Mouse (Mus musculus) intestine, embryonic 16.5 days (tissue): Measurements from ENCODE around the gene Cabin1. TPM values are rescaled to one million over a fixed set of nuclear protein-coding genes. Genes with fewer than 3 reads are reported as not detected.

Source experiments
- ATAC-seq: fragments of 200-750 bp; cut with Nextera tagmentation; 2 replicates; pipeline ENCODE4 v1.8.0; 2017; ENCODE audit warnings: moderate TSS enrichment, moderate library complexity
- H3K27ac ChIP-seq: fragments of 300-500 bp; sonication (generic); 2 replicates; pipeline ENCODE4 v1.5.1; 2014; ENCODE audit warnings: mild to moderate bottlenecking, low read length
- H3K27me3 ChIP-seq: fragments of 300-500 bp; sonication (generic); replicated peaks from 2 replicates; pipeline ENCODE4 v1.6.1; 2014; ENCODE audit warnings: low read length, control low read depth, mixed read lengths; ENCODE audit not compliant: control insufficient read depth, insufficient read depth
- H3K36me3 ChIP-seq: fragments of 300-500 bp; sonication (generic); 2 replicates; pipeline ENCODE4 v1.6.1; 2014; ENCODE audit warnings: low read length, control low read depth; ENCODE audit not compliant: control insufficient read depth, insufficient read depth
- H3K4me1 ChIP-seq: fragments of 300-500 bp; sonication (generic); 2 replicates; pipeline ENCODE4 v1.6.1; 2014; ENCODE audit warnings: low read length, control low read depth, mixed read lengths; ENCODE audit not compliant: control insufficient read depth, insufficient read depth
- H3K4me2 ChIP-seq: fragments of 300-500 bp; sonication (generic); 2 replicates; pipeline ENCODE4 v1.6.1; 2014; ENCODE audit warnings: low read depth, low read length, control low read depth
- H3K4me3 ChIP-seq: fragments of 300-500 bp; sonication (generic); 2 replicates; pipeline ENCODE4 v1.5.1; 2014; ENCODE audit warnings: mild to moderate bottlenecking, low read length
- H3K9ac ChIP-seq: fragments of 300-500 bp; sonication (generic); 2 replicates; pipeline ENCODE4 v1.6.1; 2014; ENCODE audit warnings: low read depth, low read length
- H3K9me3 ChIP-seq: fragments of 300-500 bp; sonication (generic); 2 replicates; pipeline ENCODE4 v1.6.1; 2016; ENCODE audit warnings: low read length, control low read depth; ENCODE audit not compliant: control insufficient read depth
- WGBS: fragments of 180-500 bp; shearing (Covaris S2); extraction: QIAGEN DNeasy Blood & Tissue Kit; methylation state at CpG from one replicate; pipeline ENCODE4 v1.1.7; 2014; 5-methylcytosine and 5-hydroxymethylcytosine counted together
- polyA plus RNA-seq: library from polyadenylated mRNA; unstranded; fragments of >200 nt; fragmentation: Nextera tagmentation; extraction: Ambion mirVana; gene quantifications from 2 replicates; pipeline ENCODE4 v1.2.1, GENCODE M21; 2015

Gene Cabin1
- polyA plus RNA-seq, 1 experiment from 2014 or later: 26.4 TPM

DNA sequence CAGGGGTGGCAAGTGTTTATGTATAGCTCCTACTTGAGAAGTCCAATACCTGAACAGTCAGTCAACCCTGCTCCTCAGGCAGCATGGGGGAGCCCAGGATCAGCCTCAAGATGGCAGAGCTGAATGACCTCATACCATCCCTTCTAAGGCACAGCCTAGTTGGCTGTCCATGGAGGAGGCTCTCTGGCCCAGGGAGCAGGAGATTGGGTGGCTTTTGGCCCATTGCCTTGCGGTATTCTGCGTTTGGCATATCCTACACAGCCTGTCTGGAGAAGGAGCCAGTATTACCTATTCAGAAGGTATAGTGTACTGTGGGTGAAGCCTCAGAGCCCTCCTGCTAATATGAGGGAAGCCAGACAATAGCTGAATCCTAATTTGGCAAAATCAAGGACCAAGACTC lies 68.6 kb downstream of the Cabin1 start:
- WGBS: 98% methylated on average over 2 of the region's 2 CpGs
- peaks cover 8% of the 10 kb centered on the region; the same call in 1 of the 2 replicates for H3K36me3 ChIP-seq
- H3K4me3 ChIP-seq: no peak overlapping the region
- no peak for ATAC-seq
- no peak overlapping the region for H3K4me2 ChIP-seq
- H3K9me3 ChIP-seq: no peaks in the 10 kb centered on the region
- H3K4me1 ChIP-seq: no peaks in the 10 kb centered on the region
- no peak overlapping the region for H3K27ac ChIP-seq
- no peak overlapping the region for H3K9ac ChIP-seq
- no peaks in the 10 kb centered on the region for H3K27me3 ChIP-seq

GRCm38 (mm10) chr10:75695078-75695477 lies 69.1 kb downstream of the Cabin1 start:
- Histone ChIP-seq H3K36me3 (peaks cover 8% of the 10 kb centered on the region; the same call in 1 of the 2 replicates), H3K4me3 (no peak overlapping the region), H3K4me2 (no peak overlapping the region), H3K27ac (no peak overlapping the region), H3K27me3 (no peaks in the 10 kb centered on the region), H3K9ac (no peak overlapping the region), H3K4me1 (no peaks in the 10 kb centered on the region), H3K9me3 (no peaks in the 10 kb centered on the region)
- ATAC-seq: no peak
- WGBS: 86% methylated on average over 5 of the region's 5 CpGs

- Histone ChIP-seq H3K27ac (no peak overlapping the region), H3K4me3 (no peak overlapping the region), H3K9me3 (no peaks in the 10 kb centered on the region), H3K9ac (no peak overlapping the region), H3K4me2 (no peak overlapping the region), H3K27me3 (no peaks in the 10 kb centered on the region), H3K4me1 (no peaks in the 10 kb centered on the region), H3K36me3 (peaks cover 11% of the 10 kb centered on the region; the same call in 1 of the 2 replicates)
- WGBS: 91% methylated on average over 9 of the region's 9 CpGs
- ATAC-seq: no peak
These were observed 69.6 kb downstream of the Cabin1 start for GRCm38 (mm10) chr10:75694567-75694966.

- no peaks in the 10 kb centered on the region for H3K27me3 ChIP-seq
- ATAC-seq: no peak
These were observed 70.5 kb downstream of the Cabin1 start for GRCm38 (mm10) chr10:75693451-75694233.

DNA sequence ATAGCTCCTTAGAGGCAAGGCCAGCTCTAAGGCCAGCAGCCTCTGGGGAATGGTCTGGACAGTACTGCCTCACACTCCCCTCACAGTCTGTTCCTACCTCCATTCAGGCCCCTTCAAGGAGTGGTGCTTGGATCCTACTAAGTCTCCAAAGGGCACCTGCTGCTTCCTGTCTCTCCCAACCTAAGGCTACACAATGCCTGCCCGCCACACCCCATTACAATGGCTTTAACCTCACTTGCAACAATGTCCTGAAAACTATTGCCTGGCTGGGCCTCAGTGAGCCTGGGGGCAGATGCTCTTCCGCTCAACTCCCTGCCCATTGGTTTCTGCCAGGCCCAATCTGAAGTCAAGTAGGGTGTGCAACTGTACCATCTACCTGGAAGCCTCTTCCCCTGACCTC lies 75.5 kb downstream of the Cabin1 start:
- 0 out of 2 replicates have a peak, but pooled peaks cover 2% of the 10 kb centered on the region for H3K36me3 ChIP-seq
- H3K27ac ChIP-seq: no peak overlapping the region
- 91% methylated on average over 2 of the region's 2 CpGs for WGBS

More at GRCm38 (mm10) chr10:75693451-75694233, 70.5 kb downstream of the Cabin1 start:
- Histone ChIP-seq H3K4me3 (no peak overlapping the region), H3K36me3 (peaks cover 11% of the 10 kb centered on the region; the same call in 1 of the 2 replicates), H3K4me2 (no peak overlapping the region), H3K9me3 (no peaks in the 10 kb centered on the region), H3K9ac (no peak overlapping the region), H3K27ac (no peak overlapping the region), H3K4me1 (no peaks in the 10 kb centered on the region)
- 73% methylated on average over 11 of the region's 11 CpGs for WGBS

DNA sequence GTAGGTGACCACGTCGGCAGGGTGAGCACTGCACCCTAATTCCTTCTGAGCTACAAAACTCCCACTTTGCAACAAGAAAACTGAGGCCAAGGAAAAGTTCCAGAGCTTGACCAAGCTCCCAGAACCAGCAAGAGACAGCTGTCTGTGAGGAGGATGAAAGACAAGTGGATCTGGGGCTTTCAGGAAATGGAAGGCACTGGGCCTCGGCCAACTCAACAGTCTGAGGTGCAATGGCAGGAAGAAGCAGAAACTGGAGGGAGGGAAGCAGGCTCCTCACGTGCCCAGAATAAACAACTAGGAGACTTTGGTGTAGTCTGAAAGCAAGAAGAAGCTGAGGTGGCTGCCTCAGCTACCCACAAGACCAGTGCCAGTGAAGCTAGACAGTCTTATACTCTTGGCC lies 77.4 kb downstream of the Cabin1 start:
- Histone ChIP-seq H3K36me3 (0 out of 2 replicates have a peak, but pooled peaks cover 2% of the 10 kb centered on the region), H3K4me1 (peaks cover 5% of the 10 kb centered on the region; the same call in 1 of the 2 replicates), H3K4me3 (no peak overlapping the region), H3K4me2 (no peak overlapping the region), H3K27me3 (no peaks in the 10 kb centered on the region), H3K27ac (no peak overlapping the region), H3K9ac (no peak overlapping the region), H3K9me3 (no peaks in the 10 kb centered on the region)
- ATAC-seq: no peak
- 77% methylated on average over 4 of the region's 4 CpGs for WGBS

More for the DNA sequence above, 75.5 kb downstream of the Cabin1 start:
- no peak overlapping the region for H3K4me3 ChIP-seq
- H3K27me3 ChIP-seq: no peaks in the 10 kb centered on the region
- no peaks in the 10 kb centered on the region for H3K9me3 ChIP-seq
- H3K4me1 ChIP-seq: peaks cover 5% of the 10 kb centered on the region; the same call in 1 of the 2 replicates
- ATAC-seq: no peak
- H3K9ac ChIP-seq: no peak overlapping the region
- no peak overlapping the region for H3K4me2 ChIP-seq

DNA sequence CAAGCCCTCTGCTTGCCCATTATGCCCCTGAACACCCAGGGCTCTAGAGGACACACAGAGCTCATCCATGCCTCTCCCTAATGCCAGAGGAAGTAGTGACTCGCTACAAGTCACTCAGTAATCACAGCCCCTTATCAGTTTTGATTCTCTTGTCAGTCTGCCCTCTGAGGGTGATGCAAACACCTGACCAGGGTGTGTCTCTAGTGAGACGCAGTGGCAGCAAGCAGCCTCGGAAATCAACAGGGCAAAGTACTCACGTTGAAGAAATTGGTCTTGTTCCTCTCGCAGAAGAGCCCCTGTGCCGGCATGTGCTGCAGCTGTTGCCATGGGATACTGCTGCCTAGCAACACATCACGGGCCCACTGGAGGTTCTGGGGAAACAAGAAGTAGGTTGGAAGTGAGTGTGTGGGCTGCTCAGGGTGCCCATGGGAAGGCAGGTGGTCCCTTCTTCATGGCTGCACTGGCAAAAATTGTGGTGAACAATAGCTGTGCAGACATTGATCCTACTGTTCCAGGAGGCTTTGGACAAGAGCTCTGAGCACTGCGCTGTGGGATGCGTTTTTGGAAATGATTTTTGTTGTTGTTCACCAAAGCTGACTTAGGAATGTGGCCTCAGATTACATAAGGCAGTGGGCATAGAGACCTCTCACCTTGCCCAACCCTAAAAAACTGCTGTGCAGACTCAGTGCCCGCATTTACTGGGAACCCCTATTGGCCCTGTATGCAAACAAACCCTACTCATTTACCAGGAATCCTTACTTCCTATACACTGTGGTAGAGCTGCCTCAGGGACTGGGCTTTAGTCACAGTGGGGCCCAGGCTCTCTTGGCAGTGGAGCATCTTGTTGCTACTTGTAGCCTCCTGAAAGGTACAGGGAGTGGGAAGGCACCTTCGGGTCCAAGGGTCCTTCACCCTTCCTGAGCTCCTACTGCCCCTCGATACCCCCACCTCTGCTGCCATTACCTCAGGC lies 79.8 kb downstream of the Cabin1 start:
- no peaks in the 10 kb centered on the region for H3K36me3 ChIP-seq
- no peak overlapping the region for H3K27ac ChIP-seq
- no peak overlapping the region for H3K9ac ChIP-seq
- ATAC-seq: peak; percentile 91
- no peaks in the 10 kb centered on the region for H3K27me3 ChIP-seq
- no peak overlapping the region for H3K4me2 ChIP-seq
- peaks cover 5% of the 10 kb centered on the region; the same call in 1 of the 2 replicates for H3K4me1 ChIP-seq
- no peak overlapping the region for H3K4me3 ChIP-seq
- no peaks in the 10 kb centered on the region for H3K9me3 ChIP-seq
- WGBS: 47% methylated on average over 12 of the region's 12 CpGs

- Histone ChIP-seq H3K4me3 (no peak overlapping the region), H3K9ac (no peak overlapping the region), H3K4me2 (no peak overlapping the region), H3K9me3 (no peaks in the 10 kb centered on the region), H3K27ac (no peak overlapping the region), H3K4me1 (peaks cover 34% of the 10 kb centered on the region), H3K36me3 (no peaks in the 10 kb centered on the region), H3K27me3 (no peaks in the 10 kb centered on the region)
- 89% methylated on average over 10 of the region's 10 CpGs for WGBS
- ATAC-seq: no peak
These were observed 83.6 kb downstream of the Cabin1 start for GRCm38 (mm10) chr10:75680574-75681001.

- no peak for ATAC-seq
- no peaks in the 10 kb centered on the region for H3K9me3 ChIP-seq
- H3K4me2 ChIP-seq: no peak overlapping the region
- H3K4me3 ChIP-seq: no peak overlapping the region
- H3K4me1 ChIP-seq: peaks cover 31% of the 10 kb centered on the region
- no peaks in the 10 kb centered on the region for H3K27me3 ChIP-seq
- H3K9ac ChIP-seq: no peak overlapping the region
- WGBS: 90% methylated on average over 6 of the region's 6 CpGs
- no peaks in the 10 kb centered on the region for H3K36me3 ChIP-seq
- no peak overlapping the region for H3K27ac ChIP-seq
These were observed 84.9 kb downstream of the Cabin1 start for GRCm38 (mm10) chr10:75679204-75679603.
